Mouse (Mus musculus): ENCODE data around the gene Asxl1.

The Asxl1 gene

GRCm38 (mm10) chr2:153443434-153444240 lies 98.0 kb downstream of the Asxl1 start:
- peak; percentile 47 for DNase-seq (ENCODE audit: low read depth, low spot score)

- peak; percentile 77 for DNase-seq (ENCODE audit: low read depth, low spot score)
Observed at GRCm38 (mm10) chr2:153444254-153445136, 98.9 kb downstream of the Asxl1 start.

- DNase-seq (ENCODE audit: low read depth, low spot score) = peak; percentile 37
Observed at GRCm38 (mm10) chr2:153445137-153446016, 99.7 kb downstream of the Asxl1 start.

GRCm38 (mm10) chr2:153446017-153446408 lies 100.4 kb downstream of the Asxl1 start:
- peak; percentile 83 for DNase-seq (ENCODE audit: low read depth, low spot score)

- DNase-seq (ENCODE audit: low read depth, low spot score) = no peak
Observed at GRCm38 (mm10) chr2:153446476-153446875, 100.8 kb downstream of the Asxl1 start.

- DNase-seq (ENCODE audit: low read depth, low spot score) = no peak
Observed at GRCm38 (mm10) chr2:153447719-153448118, 102.1 kb downstream of the Asxl1 start.

GRCm38 (mm10) chr2:153448519-153448918 lies 102.9 kb downstream of the Asxl1 start:
- no peak for DNase-seq (ENCODE audit: low read depth, low spot score)
